Mouse (Mus musculus) forebrain, embryonic 11.5 days (tissue): ENCODE results near the gene Foxc2. TPM values are rescaled to one million over a fixed set of nuclear protein-coding genes. Genes with fewer than 3 reads are reported as not detected.

Experiments
- ATAC-seq: fragments of 200-750 bp; cut with Nextera tagmentation; replicated peaks from 2 replicates; pipeline ENCODE4 v1.8.0; 2017; ENCODE audit warnings: moderate TSS enrichment; ENCODE audit not compliant: low FRiP score
- DNase-seq: peaks from one replicate; pipeline ENCODE4 v3.0.0-alpha.2; 2017; ENCODE audit warnings: low spot score
- H3K27ac ChIP-seq: fragments of 300-500 bp; sonication (generic); 2 replicates; pipeline ENCODE4 v1.5.1; 2014; ENCODE audit warnings: low read depth, low read length
- H3K27me3 ChIP-seq: fragments of 300-500 bp; sonication (generic); 2 replicates; pipeline ENCODE4 v1.6.1; 2014; ENCODE audit warnings: mild to moderate bottlenecking, low read length, mixed read lengths; ENCODE audit not compliant: control insufficient read depth, insufficient read depth
- H3K36me3 ChIP-seq: fragments of 300-500 bp; sonication (generic); 2 replicates; pipeline ENCODE4 v1.6.1; 2014; ENCODE audit warnings: mild to moderate bottlenecking, low read length, moderate library complexity, mixed read lengths; ENCODE audit not compliant: control insufficient read depth, insufficient read depth
- H3K4me1 ChIP-seq: fragments of 300-500 bp; sonication (generic); replicated peaks from 2 replicates; pipeline ENCODE4 v1.6.1; 2014; ENCODE audit warnings: low read length, mixed read lengths; ENCODE audit not compliant: control insufficient read depth, insufficient read depth
- H3K4me2 ChIP-seq: fragments of 300-500 bp; sonication (generic); 2 replicates; pipeline ENCODE4 v1.6.1; 2014; ENCODE audit warnings: low read depth, mild to moderate bottlenecking, low read length, moderate library complexity, mixed read lengths; ENCODE audit not compliant: severe bottlenecking
- H3K4me3 ChIP-seq: fragments of 300-500 bp; sonication (generic); 2 replicates; pipeline ENCODE4 v1.5.1; 2014; ENCODE audit warnings: low read depth, low read length
- H3K9ac ChIP-seq: fragments of 300-500 bp; sonication (generic); 2 replicates; pipeline ENCODE4 v1.6.1; 2014; ENCODE audit warnings: low read length
- H3K9me3 ChIP-seq: fragments of 300-500 bp; sonication (generic); 2 replicates; pipeline ENCODE4 v1.6.1; 2016; ENCODE audit warnings: low read length, mixed read lengths; ENCODE audit not compliant: control insufficient read depth
- WGBS: fragments of 180-500 bp; shearing (Covaris S2); extraction: QIAGEN DNeasy Blood & Tissue Kit; methylation state at CpG from one replicate; pipeline ENCODE4 v1.1.7; 2014; 5-methylcytosine and 5-hydroxymethylcytosine counted together
- polyA plus RNA-seq: library from polyadenylated mRNA; unstranded; fragments of >200 nt; fragmentation: Nextera tagmentation; extraction: Ambion mirVana; gene quantifications from 2 replicates; pipeline ENCODE4 v1.2.1, GENCODE M21; 2014

The Foxc2 gene
- polyA plus RNA-seq, 1 experiment from 2014 or later, result 6.3 TPM

- no peak for DNase-seq
- no peaks in the 10 kb centered on the region for H3K4me1 ChIP-seq
- no peak for ATAC-seq
- H3K9ac ChIP-seq, result no peak overlapping the region
- peaks cover 67% of the 10 kb centered on the region for H3K27me3 ChIP-seq
- H3K36me3 ChIP-seq, result no peaks in the 10 kb centered on the region
- no peak overlapping the region for H3K27ac ChIP-seq
- 0% methylated on average over 1 of the region's 1 CpGs for WGBS
- no peak overlapping the region for H3K4me3 ChIP-seq
- no peaks in the 10 kb centered on the region for H3K9me3 ChIP-seq
- no peak overlapping the region for H3K4me2 ChIP-seq
Measured at GRCm38 (mm10) chr8:121090716-121091115, 25.3 kb upstream of the Foxc2 start.

DNA sequence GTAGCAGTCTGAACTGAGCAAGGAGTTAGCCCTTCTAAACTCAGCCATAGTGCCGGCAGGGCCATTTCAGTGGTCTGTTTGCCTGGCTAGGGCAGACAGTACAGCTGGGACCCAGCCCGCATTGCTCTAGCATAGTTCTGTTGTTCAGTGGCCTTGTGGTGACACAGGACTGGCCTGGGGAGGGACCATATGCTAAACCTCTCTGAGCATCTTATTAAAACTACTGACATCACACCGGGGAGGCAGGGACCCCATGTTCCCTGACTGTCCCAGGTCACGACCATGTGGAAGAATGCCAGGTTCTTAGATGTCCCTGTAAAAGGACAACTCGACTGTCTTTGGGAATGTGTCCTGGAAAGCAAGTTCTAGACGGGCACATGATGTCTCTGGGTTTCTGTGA, 23.8 kb upstream of the Foxc2 start:
- Histone ChIP-seq H3K27me3 (peaks cover 53% of the 10 kb centered on the region), H3K4me2 (no peak overlapping the region), H3K9me3 (no peaks in the 10 kb centered on the region), H3K27ac (no peak overlapping the region), H3K4me3 (no peak overlapping the region), H3K9ac (no peak overlapping the region), H3K4me1 (no peaks in the 10 kb centered on the region), H3K36me3 (no peaks in the 10 kb centered on the region; the same call in 1 of the 2 replicates)
- WGBS, result 35% methylated on average over 6 of the region's 6 CpGs
- peak; percentile 34 for ATAC-seq
- DNase-seq, result no peak

- H3K4me1 ChIP-seq, result no peaks in the 10 kb centered on the region
Measured at GRCm38 (mm10) chr8:121092627-121093026, 23.3 kb upstream of the Foxc2 start.

DNA sequence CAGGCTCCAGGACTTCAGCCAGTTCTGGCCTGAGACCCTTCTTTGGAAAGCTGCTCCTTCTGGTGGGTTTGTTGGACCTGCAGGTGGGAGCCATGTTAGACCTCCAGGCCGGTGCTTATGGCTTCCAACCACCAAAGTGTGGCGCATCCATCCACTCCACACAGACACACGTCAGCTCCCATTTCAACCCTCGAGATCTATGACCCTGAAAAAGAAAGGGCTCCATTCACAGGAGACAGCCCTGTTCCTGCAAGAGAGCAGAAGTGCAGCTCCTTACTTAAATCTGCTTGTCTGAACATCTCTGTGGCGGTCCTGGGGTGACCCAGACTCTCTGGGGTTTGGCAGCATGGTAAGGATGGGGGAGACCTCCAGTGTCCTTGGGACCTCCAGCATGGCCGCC, 22.5 kb upstream of the Foxc2 start:
- Histone ChIP-seq H3K36me3 (no peaks in the 10 kb centered on the region; the same call in 1 of the 2 replicates), H3K9me3 (no peaks in the 10 kb centered on the region), H3K4me2 (no peak overlapping the region), H3K4me1 (no peaks in the 10 kb centered on the region), H3K27me3 (peaks cover 41% of the 10 kb centered on the region), H3K4me3 (no peak overlapping the region), H3K9ac (no peak overlapping the region), H3K27ac (no peak overlapping the region)
- DNase-seq (no peak), ATAC-seq (no peak)
- 63% methylated on average over 6 of the region's 6 CpGs for WGBS

More at GRCm38 (mm10) chr8:121092627-121093026, 23.3 kb upstream of the Foxc2 start:
- Histone ChIP-seq H3K4me3 (no peak overlapping the region), H3K27me3 (peaks cover 48% of the 10 kb centered on the region), H3K36me3 (no peaks in the 10 kb centered on the region; the same call in 1 of the 2 replicates), H3K9me3 (no peaks in the 10 kb centered on the region), H3K27ac (no peak overlapping the region), H3K4me2 (no peak overlapping the region), H3K9ac (no peak overlapping the region)
- ATAC-seq (peak; percentile 53), DNase-seq (peak; percentile 92)
- 5% methylated on average over 16 of the region's 16 CpGs for WGBS

DNA sequence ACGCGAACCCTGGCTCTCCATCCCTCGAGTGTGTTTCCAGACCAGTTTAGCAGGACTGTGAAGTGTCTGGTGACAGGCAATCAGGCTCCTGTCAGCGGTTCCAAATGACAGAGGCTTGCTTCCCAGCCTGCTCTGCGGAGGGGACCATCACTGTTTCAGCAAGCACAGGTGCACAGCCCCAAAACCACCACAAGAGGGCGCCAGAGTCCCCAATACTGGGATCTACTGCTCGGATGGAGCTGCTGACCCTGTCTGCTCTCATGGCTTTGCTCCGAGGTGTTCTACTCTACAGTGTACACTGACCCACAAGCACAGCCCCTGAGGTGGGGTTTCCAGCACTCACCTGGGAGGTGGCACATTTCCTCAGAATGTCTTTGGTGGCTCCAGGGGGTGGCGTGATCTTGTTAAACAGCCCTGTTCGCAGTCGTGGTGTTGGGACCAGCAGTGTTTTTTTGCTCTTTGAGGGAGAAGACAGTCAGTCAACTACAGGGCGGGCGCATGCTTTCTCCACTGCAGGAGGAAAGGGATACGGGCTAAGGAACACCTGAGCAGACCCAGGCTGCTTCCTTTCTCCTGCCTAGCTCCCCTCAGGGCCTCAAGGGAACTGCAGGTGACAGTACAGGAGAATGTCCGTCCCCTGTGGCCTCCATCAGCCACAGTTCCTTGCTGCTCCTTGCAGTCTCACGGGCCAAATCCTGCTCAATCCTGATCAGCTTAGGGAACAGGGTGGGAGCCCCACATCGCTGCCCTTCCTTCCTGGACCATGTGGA, 11.7 kb upstream of the Foxc2 start:
- H3K9me3 ChIP-seq, result no peaks in the 10 kb centered on the region
- no peak overlapping the region for H3K9ac ChIP-seq
- no peaks in the 10 kb centered on the region for H3K27me3 ChIP-seq
- 50% methylated on average over 17 of the region's 17 CpGs for WGBS
- peaks cover 5% of the 10 kb centered on the region; the same call in 1 of the 2 replicates for H3K4me1 ChIP-seq
- H3K4me2 ChIP-seq, result no peak overlapping the region
- ATAC-seq (peak; percentile 29; the same call in 1 of the 2 replicates), DNase-seq (peak; percentile 92)
- H3K27ac ChIP-seq, result no peak overlapping the region
- no peak overlapping the region for H3K4me3 ChIP-seq
- H3K36me3 ChIP-seq, result peaks cover 5% of the 10 kb centered on the region; the same call in 1 of the 2 replicates

DNA sequence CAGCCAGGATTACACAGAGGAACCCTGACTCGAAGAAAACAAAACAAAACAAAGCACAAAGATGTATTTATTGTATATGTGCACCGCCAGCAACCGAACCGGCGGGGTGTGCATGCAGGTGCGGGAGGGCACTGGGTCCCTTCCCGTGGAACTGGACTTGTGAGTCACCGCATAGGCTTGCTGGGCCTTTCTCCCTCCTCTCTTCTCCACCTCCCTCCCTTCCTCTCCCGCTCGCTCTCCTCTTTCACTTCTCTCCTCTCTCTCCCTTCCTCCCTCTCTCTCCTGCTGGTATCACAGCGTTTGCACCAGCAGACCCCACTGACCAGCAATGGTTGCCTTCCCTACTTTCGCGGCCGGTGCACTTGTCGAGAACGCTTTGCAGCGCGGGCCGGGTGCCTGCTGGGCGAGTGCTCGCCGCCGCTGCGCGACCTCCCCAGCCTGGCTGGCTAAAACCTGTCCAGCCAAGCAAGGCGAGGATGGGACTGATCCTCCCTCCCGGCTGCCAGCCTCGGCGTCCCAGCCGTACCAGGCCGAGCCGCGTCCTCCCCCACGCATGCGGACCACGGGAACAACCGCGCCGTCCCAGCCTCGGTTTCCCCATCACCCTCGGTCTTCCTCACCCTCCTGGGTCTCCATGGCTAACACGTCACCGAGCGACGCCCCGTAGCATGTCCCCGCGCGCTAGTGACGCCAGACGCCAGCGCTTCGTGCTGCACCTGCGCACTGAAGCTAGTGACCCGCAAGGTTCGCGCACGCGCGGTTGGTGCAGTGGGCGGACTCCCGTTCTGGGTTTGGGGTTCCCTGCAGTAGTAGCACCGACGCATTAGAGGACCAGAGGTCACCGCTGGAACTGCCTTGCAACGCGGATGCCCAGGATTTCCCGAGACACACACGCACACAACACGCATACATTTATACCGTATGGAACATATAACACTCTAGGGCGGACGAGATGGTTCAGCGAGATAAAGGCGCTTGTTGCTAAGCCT, 8.0 kb upstream of the Foxc2 start, which contains the start of gene Mthfsd:
TSS of gene Mthfsd (minus strand) at position 725 of the 989 bp plus-strand sequence.
- Histone ChIP-seq H3K9ac (peak within 1 kb of the TSS; percentile 86), H3K4me1 (peaks cover 5% of the 10 kb centered on the region; the same call in 1 of the 2 replicates), H3K9me3 (no peaks in the 10 kb centered on the region), H3K4me2 (peak within 1 kb of the TSS; percentile 84), H3K27me3 (no peaks in the 10 kb centered on the region), H3K4me3 (peak within 1 kb of the TSS; percentile 72), H3K36me3 (peaks cover 3% of the 10 kb centered on the region; the same call in 1 of the 2 replicates), H3K27ac (no peak within 1 kb of the TSS)
- DNase-seq (peak; percentile 99), ATAC-seq (peak; percentile 91)
- 1% methylated on average over 75 of the region's 75 CpGs for WGBS

DNA sequence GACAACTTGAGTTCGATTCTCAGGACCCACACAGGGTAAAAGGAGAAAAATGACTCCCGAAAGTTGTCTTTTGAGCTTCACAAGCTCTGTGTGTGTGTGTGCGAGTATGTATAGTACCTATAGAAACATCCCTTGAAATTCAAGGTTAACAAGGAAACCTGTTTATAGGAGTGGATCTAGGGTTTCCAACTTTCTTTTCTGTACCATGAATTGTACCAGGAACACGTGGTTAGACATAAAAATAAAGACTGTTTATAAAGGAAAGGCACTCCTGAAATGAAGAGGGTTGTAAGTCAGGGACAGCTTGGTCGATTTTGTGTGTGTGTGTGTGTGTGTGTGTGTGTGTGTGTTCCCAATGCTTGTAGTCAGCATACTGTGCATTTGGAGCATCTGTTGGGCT, 7.3 kb upstream of the Foxc2 start:
- H3K9me3 ChIP-seq, result no peaks in the 10 kb centered on the region
- no peak overlapping the region for H3K27ac ChIP-seq
- DNase-seq, result no peak
- no peak for ATAC-seq
- peak overlapping the region; percentile 84 for H3K4me2 ChIP-seq
- peak overlapping the region; percentile 72 for H3K4me3 ChIP-seq
- peak overlapping the region; percentile 58 for H3K9ac ChIP-seq
- H3K27me3 ChIP-seq, result peaks cover 3% of the 10 kb centered on the region
- H3K36me3 ChIP-seq, result peaks cover 3% of the 10 kb centered on the region; the same call in 1 of the 2 replicates
- peaks cover 5% of the 10 kb centered on the region; the same call in 1 of the 2 replicates for H3K4me1 ChIP-seq
- 8% methylated on average over 5 of the region's 5 CpGs for WGBS

- no peak overlapping the region for H3K9ac ChIP-seq
- 48% methylated on average over 7 of the region's 7 CpGs for WGBS
Measured at GRCm38 (mm10) chr8:121111145-121111907, 4.6 kb upstream of the Foxc2 start.

More at GRCm38 (mm10) chr8:121111145-121111907, 4.6 kb upstream of the Foxc2 start:
- Histone ChIP-seq H3K4me2 (no peak overlapping the region), H3K27me3 (peaks cover 29% of the 10 kb centered on the region), H3K4me1 (peaks cover 8% of the 10 kb centered on the region; the same call in 1 of the 2 replicates), H3K9me3 (no peaks in the 10 kb centered on the region), H3K36me3 (no peaks in the 10 kb centered on the region), H3K27ac (no peak overlapping the region), H3K4me3 (no peak overlapping the region)
- DNase-seq (no peak), ATAC-seq (no peak)
